Comparison of ENCODE assay signal across 8 mouse cellular contexts in the genomic region with DNA sequence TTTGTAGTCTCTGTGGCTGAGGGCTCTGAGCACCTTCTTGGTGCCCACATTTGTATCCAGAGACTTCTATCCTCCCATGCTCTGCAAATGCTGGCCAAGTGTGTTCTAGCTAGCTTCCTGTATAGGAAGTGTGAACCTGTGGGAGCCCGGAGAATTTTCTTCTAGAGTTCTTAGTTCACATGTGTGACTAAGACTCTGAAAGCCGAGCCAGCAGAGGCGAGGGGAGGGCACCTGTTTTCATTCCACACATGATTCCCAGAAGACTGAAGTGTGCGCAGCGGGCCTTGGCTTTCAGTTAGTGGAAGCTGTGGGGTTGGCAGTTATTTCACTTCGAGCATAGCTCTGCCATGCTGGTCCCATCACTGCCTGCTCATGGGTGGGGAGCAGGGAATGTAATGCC. TPM values are rescaled to one million over a fixed set of nuclear protein-coding genes. Genes with fewer than 3 reads are reported as not detected.
DNase-seq lines count a peak whose midpoint lies in the region; ATAC-seq lines count a peak whose summit lies in the region.

No protein-coding gene starts in this region.

- H3K4me2 ChIP-seq in kidney, embryonic 15.5 days = peak overlapping the region; percentile 95; the same call in 1 of the 2 replicates
- peak overlapping the region; percentile 71 for H3K4me2 ChIP-seq in forebrain, embryonic 11.5 days (ENCODE audit: low read depth, low read length, severe bottlenecking)
- peak overlapping the region; percentile 92 for H3K4me2 ChIP-seq in limb, embryonic 12.5 days

- ATAC-seq in kidney, embryonic 15.5 days (replicated peaks; ENCODE audit: low FRiP score) = no peak
- ATAC-seq in forebrain, embryonic 11.5 days (replicated peaks; ENCODE audit: low FRiP score) = no peak
- ATAC-seq in limb, embryonic 12.5 days (ENCODE audit: insufficient number of reproducible peaks, insufficient read depth, low FRiP score, low TSS enrichment, low read depth) = no peak

- H3K27ac ChIP-seq in kidney, embryonic 15.5 days = no peak overlapping the region
- H3K27ac ChIP-seq in forebrain, embryonic 11.5 days (ENCODE audit: low read depth, low read length) = no peak overlapping the region
- no peak overlapping the region for H3K27ac ChIP-seq in limb, embryonic 12.5 days

- H3K36me3 ChIP-seq in kidney, embryonic 15.5 days = no peaks in the 10 kb centered on the region
- peaks cover 3% of the 10 kb centered on the region; the same call in 1 of the 2 replicates for H3K36me3 ChIP-seq in forebrain, embryonic 11.5 days (ENCODE audit: control insufficient read depth, insufficient read depth, low read length)
- peaks cover 17% of the 10 kb centered on the region for H3K36me3 ChIP-seq in limb, embryonic 12.5 days

- no peak overlapping the region; the same call in 1 of the 2 replicates for H3K4me3 ChIP-seq in kidney, embryonic 15.5 days (replicated peaks)
- peak overlapping the region; percentile 69; the same call in 1 of the 2 replicates for H3K4me3 ChIP-seq in forebrain, embryonic 11.5 days (ENCODE audit: low read depth, low read length)
- peak overlapping the region; percentile 75; the same call in 1 of the 2 replicates for H3K4me3 ChIP-seq in limb, embryonic 12.5 days (replicated peaks)

- H3K9ac ChIP-seq in kidney, embryonic 15.5 days = no peak overlapping the region
- no peak overlapping the region; the same call in 1 of the 2 replicates for H3K9ac ChIP-seq in forebrain, embryonic 11.5 days (ENCODE audit: low read length)
- no peak overlapping the region for H3K9ac ChIP-seq in limb, embryonic 12.5 days (replicated peaks)

- H3K4me1 ChIP-seq in kidney, embryonic 15.5 days = peaks cover 15% of the 10 kb centered on the region
- H3K4me1 ChIP-seq in forebrain, embryonic 11.5 days (replicated peaks; ENCODE audit: control insufficient read depth, insufficient read depth, low read length) = peaks cover 1% of the 10 kb centered on the region
- peaks cover 15% of the 10 kb centered on the region for H3K4me1 ChIP-seq in limb, embryonic 12.5 days (replicated peaks)

- DNase-seq in kidney, adult 18-20 months = no peak
- DNase-seq in forebrain, embryonic 11.5 days (ENCODE audit: low spot score) = no peak
- peak; percentile 61 to 68 for DNase-seq in right cerebral cortex, postnatal 10 days (ENCODE audit: low spot score in 2 of 2)
- no peak for DNase-seq in cerebellum, adult 11-12 months
- DNase-seq in ovary, adult 18-20 months (ENCODE audit: low spot score) = no peak
- DNase-seq in thymus, postnatal 25 days = no peak

- 68% methylated on average over 6 of the region's 6 CpGs for WGBS in kidney, embryonic 15.5 days
- WGBS in forebrain, embryonic 11.5 days = 80% methylated on average over 6 of the region's 6 CpGs
- WGBS in limb, embryonic 12.5 days = 63% methylated on average over 6 of the region's 6 CpGs

- peaks cover 22% of the 10 kb centered on the region for H3K27me3 ChIP-seq in kidney, embryonic 15.5 days
- H3K27me3 ChIP-seq in forebrain, embryonic 11.5 days (ENCODE audit: control insufficient read depth, insufficient read depth, low read length) = no peaks in the 10 kb centered on the region
- peaks cover 5% of the 10 kb centered on the region; the same call in 1 of the 2 replicates for H3K27me3 ChIP-seq in limb, embryonic 12.5 days

- no peaks in the 10 kb centered on the region for H3K9me3 ChIP-seq in kidney, embryonic 15.5 days (replicated peaks)
- H3K9me3 ChIP-seq in forebrain, embryonic 11.5 days (ENCODE audit: control insufficient read depth, low read length) = no peaks in the 10 kb centered on the region
- H3K9me3 ChIP-seq in limb, embryonic 12.5 days = no peaks in the 10 kb centered on the region

RNA-seq across cellular contexts. Expression of gene Dclk1, which starts 1.9 kb away (rescaled TPM):
- polyA plus RNA-seq in kidney, embryonic 15.5 days (2015; fragmentation: Nextera tagmentation; extraction: Ambion mirVana) = 24.6 and 31.3 TPM in 2 replicates
- 77.5 and 83.3 TPM in 2 replicates for polyA plus RNA-seq in forebrain, embryonic 11.5 days (2014; fragmentation: Nextera tagmentation; extraction: Ambion mirVana)
- polyA plus RNA-seq in limb, embryonic 12.5 days (2016; fragmentation: Nextera tagmentation; extraction: Ambion mirVana) = 47.9 and 62.8 TPM in 2 replicates

Comparison
In these comparisons a context has a peak if more than half of its experiments do, and no peak if none do; other contexts are left out.
1. DNase-seq: peak in right cerebral cortex, postnatal 10 days (2 of 2); none in kidney, adult 18-20 months (single experiment), forebrain, embryonic 11.5 days (single experiment), cerebellum, adult 11-12 months (single experiment), ovary, adult 18-20 months (single experiment) and thymus, postnatal 25 days (single experiment).
2. Peak in every context shown above with its lines, with median percentiles within 50 percentile points of each other: H3K4me2 ChIP-seq.